Mouse (Mus musculus): ENCODE measurements around the gene Kcnj1.

GRCm38 (mm10) chr9:32425321-32425720 is 53.0 kb downstream of the Kcnj1 start:
- TF ChIP-seq CTCF (IDR thresholded peaks at IDR 0.05; ENCODE audit: borderline replicate concordance, control insufficient read depth, extremely low read depth, insufficient read depth, low read length, poor library complexity) = no peak
- no peak for TF ChIP-seq POLR2A (IDR thresholded peaks at IDR 0.05; ENCODE audit: control insufficient read depth, extremely low read depth, insufficient read depth, low read length, poor library complexity)

Measured in thymus, adult 2 months (tissue).